Mouse (Mus musculus) left cerebral cortex, postnatal 10 days (tissue): ENCODE measurements at regions not wholly inside any gene's neighbourhood (a gene's known extent, or its start where the extent isn't known, plus 50 kb on each side); places are given as distances from the start of the nearest gene placed in this dataset.

Experiments used
- DNase-seq, 2 experiments: peaks; one replicate each; pipeline ENCODE4 v3.0.0; 2021 to 2022; ENCODE audit warnings: low spot score in 2 of 2, mixed read lengths in 1 of 2; ENCODE audit errors: extremely low spot score in 1 of 2
- intact Hi-C: fragments of 180-260 bp; cut with DNase I; formaldehyde crosslinking; loops from one replicate; pipeline ENCODE4 v1.15.1; 2025

GRCm38 (mm10) chr9:91291340-91291739 lies 70.9 kb upstream of the Zic4 start:
- no peak for DNase-seq
- intact Hi-C loops = no loop called here
